Mouse (Mus musculus) forebrain, embryonic 16.5 days (tissue): ENCODE data around the gene Col4a1. TPM values are rescaled to one million over a fixed set of nuclear protein-coding genes. Genes with fewer than 3 reads are reported as not detected.

Experiments used
- ATAC-seq: fragments of 200-750 bp; cut with Nextera tagmentation; 2 replicates; pipeline ENCODE4 v1.8.0; 2017; ENCODE audit warnings: mild to moderate bottlenecking, moderate library complexity
- H3K27ac ChIP-seq: fragments of 300-500 bp; sonication (generic); 2 replicates; pipeline ENCODE4 v1.5.1; 2014; ENCODE audit warnings: low read length, control low read depth
- H3K27me3 ChIP-seq: fragments of 300-500 bp; sonication (generic); replicated peaks from 2 replicates; pipeline ENCODE4 v1.6.1; 2014; ENCODE audit warnings: low read length; ENCODE audit not compliant: control insufficient read depth, insufficient read depth
- H3K36me3 ChIP-seq: fragments of 300-500 bp; sonication (generic); 2 replicates; pipeline ENCODE4 v1.6.1; 2014; ENCODE audit not compliant: control insufficient read depth, insufficient read depth
- H3K4me1 ChIP-seq: fragments of 300-500 bp; sonication (generic); replicated peaks from 2 replicates; pipeline ENCODE4 v1.6.1; 2014; ENCODE audit warnings: low read length; ENCODE audit not compliant: control insufficient read depth, insufficient read depth
- H3K4me2 ChIP-seq: fragments of 300-500 bp; sonication (generic); 2 replicates; pipeline ENCODE4 v1.6.1; 2014; ENCODE audit warnings: mild to moderate bottlenecking, low read length, control low read depth
- H3K4me3 ChIP-seq: fragments of 300-500 bp; sonication (generic); replicated peaks from 2 replicates; pipeline ENCODE4 v1.5.1; 2014; ENCODE audit warnings: mild to moderate bottlenecking, low read length, control low read depth
- H3K9ac ChIP-seq: fragments of 300-500 bp; sonication (generic); replicated peaks from 2 replicates; pipeline ENCODE4 v1.6.1; 2014; ENCODE audit warnings: low read depth, low read length, control low read depth
- H3K9me3 ChIP-seq: fragments of 300-500 bp; sonication (generic); 2 replicates; pipeline ENCODE4 v1.6.1; 2016; ENCODE audit warnings: low read length; ENCODE audit not compliant: control insufficient read depth
- WGBS: fragments of 180-500 bp; shearing (Covaris S2); extraction: QIAGEN DNeasy Blood & Tissue Kit; methylation state at CpG from one replicate; pipeline ENCODE4 v1.1.7; 2014; 5-methylcytosine and 5-hydroxymethylcytosine counted together
- polyA plus RNA-seq: library from polyadenylated mRNA; unstranded; fragments of >200 nt; fragmentation: Nextera tagmentation; extraction: Ambion mirVana; gene quantifications from 2 replicates; pipeline ENCODE4 v1.2.1, GENCODE M21; 2015

Col4a1 gene
- polyA plus RNA-seq, 1 experiment from 2014 or later, result 69.0 TPM

GRCm38 (mm10) chr8:11278101-11278611 is 34.5 kb downstream of the Col4a1 start:
- no peaks in the 10 kb centered on the region for H3K9me3 ChIP-seq

DNA sequence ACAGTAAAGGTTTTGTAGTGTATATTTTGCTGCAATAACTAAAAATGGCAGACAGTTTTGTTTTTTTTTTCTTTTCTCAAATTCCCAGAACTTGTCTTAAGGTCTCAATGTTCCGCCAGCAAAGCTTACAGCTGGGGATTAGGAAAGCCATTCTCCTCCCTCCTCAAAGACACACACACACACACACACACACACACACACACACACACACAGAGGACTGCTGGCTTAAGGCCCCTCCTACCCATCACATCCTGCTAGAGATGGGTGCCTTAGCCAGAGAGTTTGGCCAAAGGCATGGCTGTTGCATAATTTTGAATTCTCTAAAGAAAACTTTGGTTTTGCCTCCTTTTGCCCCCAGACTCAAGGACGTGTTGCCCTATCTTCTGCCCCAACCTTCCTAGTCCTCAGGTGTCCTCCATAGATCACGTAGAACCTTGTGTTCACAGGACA is 35.0 kb downstream of the Col4a1 start:
- Histone ChIP-seq H3K36me3 (no peaks in the 10 kb centered on the region), H3K27me3 (no peaks in the 10 kb centered on the region), H3K4me2 (no peak overlapping the region), H3K9me3 (no peaks in the 10 kb centered on the region), H3K9ac (no peak overlapping the region), H3K4me1 (peaks cover 9% of the 10 kb centered on the region; the same call in 1 of the 2 replicates), H3K4me3 (no peak overlapping the region), H3K27ac (no peak overlapping the region)
- WGBS, result 73% methylated on average over 3 of the region's 3 CpGs
- ATAC-seq, result no peak

More at GRCm38 (mm10) chr8:11278101-11278611, 34.5 kb downstream of the Col4a1 start:
- no peak overlapping the region for H3K4me3 ChIP-seq
- H3K36me3 ChIP-seq, result no peaks in the 10 kb centered on the region
- peaks cover 9% of the 10 kb centered on the region; the same call in 1 of the 2 replicates for H3K4me1 ChIP-seq
- no peaks in the 10 kb centered on the region for H3K27me3 ChIP-seq
- no peak for ATAC-seq
- H3K9ac ChIP-seq, result no peak overlapping the region
- WGBS, result 43% methylated on average over 4 of the region's 4 CpGs
- H3K4me2 ChIP-seq, result no peak overlapping the region
- no peak overlapping the region for H3K27ac ChIP-seq

DNA sequence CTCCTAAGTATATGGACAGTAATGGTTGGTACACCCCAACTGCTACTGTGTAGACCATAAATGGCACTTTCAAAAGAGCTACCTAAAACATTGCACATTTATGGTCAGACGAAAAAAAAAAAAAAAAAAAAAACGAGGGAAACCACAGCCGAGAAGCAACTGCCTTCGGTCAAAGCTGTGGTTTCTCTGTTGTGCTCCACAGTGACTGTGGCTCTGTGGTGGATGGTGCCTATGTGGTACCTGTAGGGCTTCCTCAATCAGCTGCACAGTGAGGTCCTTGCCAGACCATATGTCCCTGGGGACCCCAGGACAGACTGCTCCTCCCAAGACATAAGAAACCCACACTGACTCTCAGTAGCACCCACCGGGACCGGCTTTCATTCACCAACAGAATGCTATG is 36.3 kb downstream of the Col4a1 start:
- 85% methylated on average over 6 of the region's 6 CpGs for WGBS
- no peak for ATAC-seq

DNA sequence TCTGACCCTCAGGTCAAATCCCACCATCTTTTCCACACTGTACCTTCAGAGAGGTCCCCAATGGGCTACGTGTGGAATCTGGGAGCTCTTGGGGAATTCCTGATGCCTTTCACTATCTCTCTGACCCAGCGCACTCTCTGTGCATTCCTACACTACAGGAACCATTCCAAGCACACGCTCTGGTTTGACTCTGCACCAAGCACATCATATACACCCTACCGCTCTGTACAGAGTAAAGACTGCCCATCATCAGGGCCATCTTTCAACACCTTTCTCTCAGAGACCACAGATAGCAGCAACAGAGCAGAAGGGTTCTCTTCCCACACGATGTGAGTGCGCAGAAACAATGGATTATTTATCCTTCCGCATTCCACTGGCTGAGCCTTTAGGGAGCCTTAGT is 38.2 kb downstream of the Col4a1 start:
- Histone ChIP-seq H3K9me3 (no peaks in the 10 kb centered on the region), H3K27ac (no peak overlapping the region), H3K36me3 (no peaks in the 10 kb centered on the region), H3K9ac (no peak overlapping the region), H3K4me2 (no peak overlapping the region), H3K27me3 (no peaks in the 10 kb centered on the region), H3K4me1 (peaks cover 9% of the 10 kb centered on the region; the same call in 1 of the 2 replicates), H3K4me3 (no peak overlapping the region)
- 85% methylated on average over 7 of the region's 7 CpGs for WGBS
- no peak for ATAC-seq

More for the DNA sequence above, 36.3 kb downstream of the Col4a1 start:
- H3K4me2 ChIP-seq, result no peak overlapping the region
- no peaks in the 10 kb centered on the region for H3K36me3 ChIP-seq
- no peak overlapping the region for H3K4me3 ChIP-seq
- no peak overlapping the region for H3K9ac ChIP-seq
- peaks cover 9% of the 10 kb centered on the region; the same call in 1 of the 2 replicates for H3K4me1 ChIP-seq
- no peaks in the 10 kb centered on the region for H3K9me3 ChIP-seq
- no peak overlapping the region for H3K27ac ChIP-seq
- no peaks in the 10 kb centered on the region for H3K27me3 ChIP-seq

- ATAC-seq, result no peak
Observed at GRCm38 (mm10) chr8:11273506-11274158, 39.0 kb downstream of the Col4a1 start.

DNA sequence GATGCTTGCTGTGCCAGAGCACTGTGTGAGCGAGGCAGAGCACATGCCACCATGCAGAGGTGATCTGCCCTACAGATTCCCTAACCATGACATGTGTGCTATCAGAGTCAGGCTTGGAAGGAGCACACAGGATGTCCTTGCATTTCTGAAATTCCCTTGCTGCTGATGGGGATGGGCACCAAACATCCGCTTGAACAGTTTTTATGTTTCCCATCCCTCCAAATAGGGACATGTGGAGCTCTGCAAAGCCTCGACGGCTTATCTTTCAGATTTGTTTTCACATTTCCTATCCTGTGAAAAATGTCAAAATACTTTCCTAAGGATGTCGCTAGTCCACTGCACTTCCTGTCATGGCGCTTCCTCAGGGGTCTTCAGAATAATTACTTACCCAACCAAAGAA is 40.4 kb downstream of the Col4a1 start:
- Histone ChIP-seq H3K4me2 (no peak overlapping the region), H3K36me3 (no peaks in the 10 kb centered on the region), H3K4me1 (no peaks in the 10 kb centered on the region), H3K27me3 (no peaks in the 10 kb centered on the region), H3K4me3 (no peak overlapping the region), H3K9ac (no peak overlapping the region), H3K9me3 (no peaks in the 10 kb centered on the region), H3K27ac (no peak overlapping the region)
- 85% methylated on average over 6 of the region's 6 CpGs for WGBS
- no peak for ATAC-seq

More at GRCm38 (mm10) chr8:11273506-11274158, 39.0 kb downstream of the Col4a1 start:
- Histone ChIP-seq H3K36me3 (no peaks in the 10 kb centered on the region), H3K27me3 (no peaks in the 10 kb centered on the region), H3K27ac (no peak overlapping the region), H3K4me3 (no peak overlapping the region), H3K4me2 (no peak overlapping the region), H3K9ac (no peak overlapping the region), H3K9me3 (no peaks in the 10 kb centered on the region), H3K4me1 (peaks cover 9% of the 10 kb centered on the region; the same call in 1 of the 2 replicates)
- WGBS, result 86% methylated on average over 15 of the region's 15 CpGs

DNA sequence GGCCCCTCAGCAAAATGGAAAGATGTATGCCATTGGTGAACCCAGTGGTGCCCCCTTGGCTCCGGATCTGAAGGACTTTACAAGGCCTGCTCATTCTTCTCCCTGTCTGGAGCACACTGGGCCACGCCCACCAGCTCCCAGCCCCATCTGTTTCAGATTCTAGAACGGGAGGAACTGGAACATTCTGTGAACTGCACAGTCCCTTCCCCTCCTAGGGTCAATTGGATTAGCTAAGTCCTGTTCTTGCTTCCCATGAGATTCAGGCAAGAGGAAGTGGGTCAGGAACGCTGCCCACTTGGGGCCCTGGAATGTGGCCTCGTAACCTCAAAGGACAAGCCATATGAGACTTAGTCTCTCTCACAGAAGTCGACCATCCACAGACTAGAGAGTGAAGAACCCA is 41.8 kb downstream of the Col4a1 start:
- Histone ChIP-seq H3K9ac (no peak overlapping the region), H3K27me3 (no peaks in the 10 kb centered on the region), H3K4me3 (no peak overlapping the region), H3K36me3 (no peaks in the 10 kb centered on the region), H3K4me1 (no peaks in the 10 kb centered on the region), H3K4me2 (no peak overlapping the region), H3K27ac (no peak overlapping the region), H3K9me3 (no peaks in the 10 kb centered on the region)
- 77% methylated on average over 6 of the region's 6 CpGs for WGBS
- no peak for ATAC-seq

GRCm38 (mm10) chr8:11268753-11269152 is 43.9 kb downstream of the Col4a1 start:
- no peaks in the 10 kb centered on the region for H3K36me3 ChIP-seq
- no peak overlapping the region for H3K9ac ChIP-seq
- no peaks in the 10 kb centered on the region for H3K27me3 ChIP-seq
- ATAC-seq, result no peak
- 71% methylated on average over 6 of the region's 6 CpGs for WGBS
- H3K4me2 ChIP-seq, result no peak overlapping the region
- no peak overlapping the region for H3K4me3 ChIP-seq
- no peak overlapping the region for H3K27ac ChIP-seq
- no peaks in the 10 kb centered on the region for H3K4me1 ChIP-seq
- H3K9me3 ChIP-seq, result no peaks in the 10 kb centered on the region

GRCm38 (mm10) chr8:11266471-11266870 is 46.2 kb downstream of the Col4a1 start:
- Histone ChIP-seq H3K27ac (no peak overlapping the region), H3K4me1 (no peaks in the 10 kb centered on the region), H3K9me3 (no peaks in the 10 kb centered on the region), H3K27me3 (no peaks in the 10 kb centered on the region), H3K36me3 (no peaks in the 10 kb centered on the region), H3K4me2 (no peak overlapping the region), H3K9ac (no peak overlapping the region), H3K4me3 (no peak overlapping the region)
- 89% methylated on average over 2 of the region's 2 CpGs for WGBS
- ATAC-seq, result no peak
